Mouse (Mus musculus): ENCODE data around the gene Runx2. TPM values are rescaled to one million over a fixed set of nuclear protein-coding genes. Genes with fewer than 3 reads are reported as not detected.

Gene Runx2
- polyA plus RNA-seq, 1 experiment from 2014 or later: 3.0 TPM

GRCm38 (mm10) chr17:44549551-44549950, 265.0 kb downstream of the Runx2 start:
- Histone ChIP-seq H3K9ac (no peak overlapping the region), H3K36me3 (replicated peaks) (no peaks in the 10 kb centered on the region), H3K27me3 (no peaks in the 10 kb centered on the region; the same call in none of the 2 replicates), H3K9me3 (no peaks in the 10 kb centered on the region), H3K4me1 (no peaks in the 10 kb centered on the region), H3K27ac (no peak overlapping the region), H3K4me2 (no peak overlapping the region), H3K4me3 (replicated peaks) (no peak overlapping the region)
- 79% methylated on average over 2 of the region's 2 CpGs for WGBS
- ATAC-seq (ENCODE audit: low FRiP score): no peak

DNA sequence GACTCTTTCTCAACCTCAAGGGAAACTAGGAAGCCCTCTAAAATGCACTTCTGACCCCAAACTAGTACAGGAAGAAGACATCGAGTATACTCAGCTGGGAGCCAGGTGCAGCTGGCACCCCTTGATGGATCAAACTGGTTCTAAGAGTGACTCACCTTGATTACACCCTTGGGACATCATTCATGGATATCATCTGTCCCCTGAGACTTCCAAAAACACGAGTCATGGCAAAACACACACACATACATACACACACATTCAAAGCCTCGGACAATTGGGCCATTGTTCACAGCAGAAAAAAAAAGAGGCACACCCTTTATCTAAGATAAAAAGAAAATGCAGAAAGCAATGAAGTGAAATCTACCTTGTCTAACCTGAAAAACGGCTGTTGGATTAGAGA, 266.7 kb downstream of the Runx2 start:
- no peak overlapping the region for H3K27ac ChIP-seq
- no peak overlapping the region for H3K9ac ChIP-seq
- no peak for ATAC-seq (ENCODE audit: low FRiP score)
- no peak overlapping the region for H3K4me3 ChIP-seq (replicated peaks)
- H3K4me1 ChIP-seq: no peaks in the 10 kb centered on the region
- no peaks in the 10 kb centered on the region for H3K9me3 ChIP-seq
- 68% methylated on average over 4 of the region's 4 CpGs for WGBS
- no peaks in the 10 kb centered on the region; the same call in none of the 2 replicates for H3K27me3 ChIP-seq
- no peak overlapping the region for H3K4me2 ChIP-seq
- no peaks in the 10 kb centered on the region for H3K36me3 ChIP-seq (replicated peaks)

DNA sequence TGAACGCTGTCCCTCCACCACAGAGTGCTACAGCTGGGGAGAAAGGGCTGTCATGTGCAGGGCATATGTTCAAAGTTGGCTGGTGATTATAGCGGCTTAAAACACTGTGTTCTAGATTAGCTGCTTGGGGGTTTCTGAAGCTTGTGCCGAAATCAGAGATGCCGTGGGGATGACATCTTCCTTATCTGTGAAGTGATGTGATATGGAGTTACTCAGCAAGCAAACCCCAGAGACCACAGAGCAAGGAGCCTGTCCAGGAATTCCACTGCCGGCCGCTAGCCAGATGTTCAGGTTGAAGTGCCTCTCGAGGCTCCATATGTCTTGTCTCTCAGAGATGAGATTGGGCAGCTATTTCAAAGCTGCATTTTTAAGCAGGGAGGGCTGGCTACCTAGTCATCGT, 267.8 kb downstream of the Runx2 start:
- no peak for ATAC-seq (ENCODE audit: low FRiP score)
- H3K4me1 ChIP-seq: no peaks in the 10 kb centered on the region
- H3K9me3 ChIP-seq: no peaks in the 10 kb centered on the region
- no peak overlapping the region for H3K4me3 ChIP-seq (replicated peaks)
- H3K27ac ChIP-seq: no peak overlapping the region
- WGBS: 87% methylated on average over 8 of the region's 8 CpGs
- H3K27me3 ChIP-seq: no peaks in the 10 kb centered on the region; the same call in none of the 2 replicates
- H3K9ac ChIP-seq: no peak overlapping the region
- H3K36me3 ChIP-seq (replicated peaks): no peaks in the 10 kb centered on the region
- no peak overlapping the region for H3K4me2 ChIP-seq

DNA sequence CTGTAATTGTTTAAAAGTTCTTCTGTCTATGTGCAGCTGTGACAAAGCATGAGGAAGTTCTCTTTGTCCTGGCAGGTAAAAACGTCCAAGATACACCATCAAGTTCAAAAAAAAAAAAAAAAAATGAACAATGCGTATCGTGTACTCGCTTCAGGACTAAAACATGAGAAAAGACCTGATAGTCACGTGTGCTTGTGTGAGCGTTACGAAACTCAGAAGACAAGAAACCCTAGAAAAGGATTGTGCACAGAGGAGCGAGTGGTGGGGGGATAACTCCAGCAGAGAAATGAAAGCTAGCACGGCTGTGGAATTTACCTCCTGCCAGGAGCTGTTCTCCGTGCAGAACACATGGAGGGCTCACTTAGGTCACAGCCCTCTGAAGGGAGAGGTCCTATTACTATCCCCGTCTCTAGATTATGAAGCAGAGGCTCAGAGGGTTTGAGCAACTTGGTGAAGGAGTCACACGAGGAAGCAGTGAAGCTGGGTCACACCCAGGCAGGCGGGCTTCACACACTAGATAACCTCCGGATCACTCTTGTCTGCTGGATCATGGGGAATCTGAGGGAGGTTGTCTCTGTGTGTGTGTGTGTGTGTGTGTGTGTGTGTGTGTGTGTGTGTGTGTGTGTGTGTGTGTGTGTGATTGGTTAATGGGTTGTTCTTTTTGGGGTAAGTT, 269.3 kb downstream of the Runx2 start:
- H3K9ac ChIP-seq: no peak overlapping the region
- H3K4me1 ChIP-seq: no peaks in the 10 kb centered on the region
- H3K9me3 ChIP-seq: no peaks in the 10 kb centered on the region
- no peaks in the 10 kb centered on the region; the same call in none of the 2 replicates for H3K27me3 ChIP-seq
- H3K27ac ChIP-seq: no peak overlapping the region
- no peak for ATAC-seq (ENCODE audit: low FRiP score)
- H3K36me3 ChIP-seq (replicated peaks): no peaks in the 10 kb centered on the region
- 53% methylated on average over 14 of the region's 14 CpGs for WGBS
- no peak overlapping the region for H3K4me3 ChIP-seq (replicated peaks)
- no peak overlapping the region for H3K4me2 ChIP-seq

GRCm38 (mm10) chr17:44542706-44543105, 271.9 kb downstream of the Runx2 start:
- H3K4me3 ChIP-seq (replicated peaks): no peak overlapping the region
- 94% methylated on average over 3 of the region's 3 CpGs for WGBS
- H3K9ac ChIP-seq: no peak overlapping the region

DNA sequence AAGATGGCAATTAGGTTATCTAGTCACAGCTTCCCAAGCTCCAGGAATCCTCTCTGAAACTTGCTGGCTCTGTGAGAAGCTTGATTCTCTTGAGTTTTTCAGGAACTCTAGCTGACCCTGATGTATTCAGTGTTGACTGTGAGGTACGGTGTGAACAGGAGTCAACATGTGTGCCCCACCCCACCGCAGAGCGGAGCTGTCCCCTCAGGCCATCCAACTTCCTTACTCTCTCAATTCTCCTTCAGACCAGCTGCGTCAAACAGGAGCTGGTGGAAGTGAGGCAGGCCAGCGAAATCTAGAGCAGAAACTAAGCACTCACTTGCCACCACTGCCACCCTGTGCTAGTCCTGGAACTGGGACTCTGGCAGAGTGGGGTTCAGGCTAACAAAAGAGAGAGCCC, 273.9 kb downstream of the Runx2 start:
- no peak overlapping the region for H3K4me2 ChIP-seq
- WGBS: 74% methylated on average over 5 of the region's 5 CpGs
- no peak overlapping the region for H3K4me3 ChIP-seq (replicated peaks)
- ATAC-seq (ENCODE audit: low FRiP score): no peak
- no peak overlapping the region for H3K27ac ChIP-seq
- H3K4me1 ChIP-seq: no peaks in the 10 kb centered on the region
- H3K36me3 ChIP-seq (replicated peaks): no peaks in the 10 kb centered on the region
- no peaks in the 10 kb centered on the region; the same call in 1 of the 2 replicates for H3K27me3 ChIP-seq
- H3K9ac ChIP-seq: no peak overlapping the region
- no peaks in the 10 kb centered on the region for H3K9me3 ChIP-seq

More at GRCm38 (mm10) chr17:44542706-44543105, 271.9 kb downstream of the Runx2 start:
- no peak overlapping the region for H3K4me2 ChIP-seq
- H3K36me3 ChIP-seq (replicated peaks): no peaks in the 10 kb centered on the region
- H3K4me1 ChIP-seq: no peaks in the 10 kb centered on the region
- ATAC-seq (ENCODE audit: low FRiP score): no peak
- no peaks in the 10 kb centered on the region for H3K9me3 ChIP-seq
- no peaks in the 10 kb centered on the region; the same call in none of the 2 replicates for H3K27me3 ChIP-seq
- no peak overlapping the region for H3K27ac ChIP-seq

DNA sequence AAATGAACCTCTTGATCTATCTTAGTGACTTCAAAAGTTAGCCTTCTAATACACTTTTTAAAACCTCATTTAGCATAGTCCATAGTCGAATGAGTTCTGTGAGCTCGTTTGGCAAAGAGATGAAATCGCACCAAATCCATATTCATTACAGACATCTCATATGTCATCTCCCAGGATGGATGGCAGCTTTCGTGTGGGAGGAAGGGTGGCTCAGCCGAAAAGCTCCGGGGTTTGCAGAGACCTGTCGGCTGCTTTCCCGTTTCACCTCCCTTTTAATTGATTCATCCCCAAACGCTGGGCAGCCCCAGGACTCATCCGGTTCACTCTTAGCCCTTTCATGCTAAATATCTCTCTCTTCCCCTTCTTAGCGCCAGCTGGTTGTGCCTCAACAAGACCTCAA, 275.7 kb downstream of the Runx2 start:
- Histone ChIP-seq H3K4me2 (no peak overlapping the region), H3K4me1 (no peaks in the 10 kb centered on the region), H3K9ac (no peak overlapping the region), H3K27ac (no peak overlapping the region), H3K27me3 (no peaks in the 10 kb centered on the region), H3K9me3 (no peaks in the 10 kb centered on the region), H3K36me3 (replicated peaks) (no peaks in the 10 kb centered on the region), H3K4me3 (replicated peaks) (no peak overlapping the region)
- 81% methylated on average over 11 of the region's 11 CpGs for WGBS
- no peak for ATAC-seq (ENCODE audit: low FRiP score)

DNA sequence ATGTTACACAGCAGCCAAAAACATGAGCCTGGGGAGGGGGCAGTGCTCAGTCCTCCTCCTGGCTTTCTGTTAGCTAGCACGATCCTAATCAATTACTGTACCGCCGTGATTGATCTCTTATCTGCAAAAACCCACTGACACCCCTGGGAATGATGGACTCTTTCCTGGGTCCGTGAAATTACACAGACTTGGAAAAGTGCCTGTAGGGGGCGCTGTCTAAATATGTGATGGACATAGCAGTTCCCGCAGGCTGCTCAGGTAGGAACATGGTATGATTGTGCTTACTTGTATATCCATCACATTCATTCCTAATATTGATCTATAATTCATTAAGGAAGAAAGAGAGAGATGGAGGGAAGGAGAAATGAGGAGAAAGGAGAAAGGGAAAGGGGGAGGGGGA, 284.6 kb downstream of the Runx2 start:
- H3K4me2 ChIP-seq: no peak overlapping the region
- whole genome bisulfite sequencing: 79% methylated on average over 6 of the region's 6 CpGs
- no peak for ATAC-seq (ENCODE audit: low FRiP score)
- no peak overlapping the region for H3K9ac ChIP-seq
- no peaks in the 10 kb centered on the region for H3K9me3 ChIP-seq
- no peak overlapping the region for H3K4me3 ChIP-seq (replicated peaks)
- H3K27ac ChIP-seq: no peak overlapping the region
- H3K4me1 ChIP-seq: no peaks in the 10 kb centered on the region
- no peaks in the 10 kb centered on the region for H3K36me3 ChIP-seq (replicated peaks)
- H3K27me3 ChIP-seq: no peaks in the 10 kb centered on the region

DNA sequence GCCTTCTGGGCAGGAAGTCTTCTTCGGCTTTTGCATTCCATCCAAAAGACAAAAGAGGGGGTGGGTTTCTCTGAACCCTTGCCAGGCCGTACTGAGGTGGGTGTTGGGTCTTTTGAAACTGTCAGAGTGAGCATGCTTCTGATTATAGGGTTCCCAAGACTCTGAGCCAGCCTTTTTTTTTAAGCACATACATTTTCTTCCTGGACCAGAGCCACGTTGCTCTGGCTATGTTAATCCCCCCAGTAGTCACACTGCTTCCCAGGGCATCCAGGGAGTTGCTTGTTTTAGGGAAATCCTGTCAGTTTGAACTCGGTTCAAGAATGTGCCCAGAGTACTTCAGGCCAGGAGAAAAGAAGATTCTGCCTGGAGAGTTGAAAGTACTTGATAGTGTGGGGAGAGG, 286.0 kb downstream of the Runx2 start:
- 43% methylated on average over 4 of the region's 4 CpGs for WGBS
- no peaks in the 10 kb centered on the region for H3K9me3 ChIP-seq
- no peak for ATAC-seq (ENCODE audit: low FRiP score)
- H3K9ac ChIP-seq: no peak overlapping the region
- H3K4me1 ChIP-seq: no peaks in the 10 kb centered on the region
- no peak overlapping the region for H3K4me3 ChIP-seq (replicated peaks)
- no peak overlapping the region for H3K27ac ChIP-seq
- no peak overlapping the region for H3K4me2 ChIP-seq
- no peaks in the 10 kb centered on the region for H3K27me3 ChIP-seq
- H3K36me3 ChIP-seq (replicated peaks): no peaks in the 10 kb centered on the region

DNA sequence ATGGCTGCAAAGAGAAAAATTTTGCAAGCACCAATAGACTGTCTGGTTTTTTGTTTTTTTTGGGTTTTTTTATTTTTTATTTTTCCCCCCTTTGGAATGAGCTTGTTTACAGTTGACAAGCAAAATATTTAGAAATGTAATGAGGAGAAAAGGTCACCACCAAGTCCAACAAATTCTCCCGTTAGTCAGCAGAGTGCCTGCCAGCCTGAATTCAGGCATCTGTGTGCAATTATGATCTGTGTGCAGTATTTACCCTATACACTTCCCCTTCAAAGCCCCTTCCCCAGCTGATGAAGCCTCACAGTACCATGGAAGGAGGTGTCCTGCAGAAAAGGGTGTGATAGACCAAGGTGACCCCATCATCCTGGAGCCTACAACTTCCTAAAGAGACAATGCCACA, 290.5 kb downstream of the Runx2 start:
- Histone ChIP-seq H3K27ac (no peak overlapping the region), H3K36me3 (replicated peaks) (no peaks in the 10 kb centered on the region), H3K4me3 (replicated peaks) (no peak overlapping the region), H3K4me2 (no peak overlapping the region), H3K9me3 (no peaks in the 10 kb centered on the region), H3K9ac (no peak overlapping the region), H3K27me3 (no peaks in the 10 kb centered on the region), H3K4me1 (no peaks in the 10 kb centered on the region)
- no peak for ATAC-seq (ENCODE audit: low FRiP score)
- WGBS: 96% methylated on average over 1 of the region's 1 CpGs

- H3K27me3 ChIP-seq: no peaks in the 10 kb centered on the region
- no peaks in the 10 kb centered on the region for H3K4me1 ChIP-seq
- no peaks in the 10 kb centered on the region for H3K36me3 ChIP-seq (replicated peaks)
- H3K4me2 ChIP-seq: no peak overlapping the region
- no peak overlapping the region for H3K27ac ChIP-seq
- no peak overlapping the region for H3K9ac ChIP-seq
- H3K9me3 ChIP-seq: no peaks in the 10 kb centered on the region
- ATAC-seq (ENCODE audit: low FRiP score): no peak
- no peak overlapping the region for H3K4me3 ChIP-seq (replicated peaks)
- WGBS: 85% methylated on average over 5 of the region's 5 CpGs
Observed at GRCm38 (mm10) chr17:44522906-44523305, 291.7 kb downstream of the Runx2 start.

GRCm38 (mm10) chr17:44520122-44521075, 294.2 kb downstream of the Runx2 start:
- no peaks in the 10 kb centered on the region for H3K27me3 ChIP-seq
- no peak overlapping the region for H3K9ac ChIP-seq
- no peak overlapping the region for H3K4me3 ChIP-seq (replicated peaks)
- no peaks in the 10 kb centered on the region for H3K4me1 ChIP-seq
- H3K9me3 ChIP-seq: no peaks in the 10 kb centered on the region
- no peaks in the 10 kb centered on the region for H3K36me3 ChIP-seq (replicated peaks)
- no peak overlapping the region for H3K27ac ChIP-seq
- WGBS: 73% methylated on average over 11 of the region's 11 CpGs
- H3K4me2 ChIP-seq: no peak overlapping the region
- no peak for ATAC-seq (ENCODE audit: low FRiP score)
